Mouse (Mus musculus): Measurements from ENCODE around the gene Olfr49. TPM values are rescaled to one million over a fixed set of nuclear protein-coding genes. Genes with fewer than 3 reads are reported as not detected.
A peak's percentile ranks its signal among the peaks of the same experiment; 100 is the strongest.

Gene Olfr49
- polyA plus RNA-seq, 1 experiment, result not detected

- H3K36me3 ChIP-seq (ENCODE audit: control insufficient read depth, insufficient read depth, low read length), result no peaks in the 10 kb centered on the region
- TF ChIP-seq POLR2A (IDR thresholded peaks at IDR 0.05; ENCODE audit: control insufficient read depth, extremely low read depth, insufficient read depth, low read length, poor library complexity) (no peak), CTCF (IDR thresholded peaks at IDR 0.05; ENCODE audit: borderline replicate concordance, control insufficient read depth, extremely low read depth, insufficient read depth, low read length, poor library complexity) (no peak)
- peak overlapping the region; percentile 51 for H3K4me3 ChIP-seq (ENCODE audit: control insufficient read depth, insufficient read depth, low read length)
- WGBS, result under 1% methylated on average over 35 of the region's 35 CpGs
- H3K27ac ChIP-seq (ENCODE audit: control insufficient read depth, insufficient read depth, low read length), result no peak overlapping the region
- DNase-seq, result peak; percentile 80
- H3K4me1 ChIP-seq (replicated peaks; ENCODE audit: control insufficient read depth, insufficient read depth, low read length), result peaks cover 11% of the 10 kb centered on the region
- H3K27me3 ChIP-seq (ENCODE audit: control insufficient read depth, insufficient read depth, low read length), result no peaks in the 10 kb centered on the region
Observed at GRCm38 (mm10) chr14:54259003-54259721, 25.6 kb downstream of the Olfr49 start.

GRCm38 (mm10) chr14:54258131-54258670, 26.5 kb downstream of the Olfr49 start:
- WGBS, result 91% methylated on average over 7 of the region's 7 CpGs
- Histone ChIP-seq H3K4me3 (ENCODE audit: control insufficient read depth, insufficient read depth, low read length) (no peak overlapping the region), H3K36me3 (ENCODE audit: control insufficient read depth, insufficient read depth, low read length) (no peaks in the 10 kb centered on the region), H3K27ac (ENCODE audit: control insufficient read depth, insufficient read depth, low read length) (no peak overlapping the region), H3K27me3 (ENCODE audit: control insufficient read depth, insufficient read depth, low read length) (no peaks in the 10 kb centered on the region), H3K4me1 (replicated peaks; ENCODE audit: control insufficient read depth, insufficient read depth, low read length) (peaks cover 11% of the 10 kb centered on the region)
- DNase-seq, result no peak
- TF ChIP-seq CTCF (IDR thresholded peaks at IDR 0.05; ENCODE audit: borderline replicate concordance, control insufficient read depth, extremely low read depth, insufficient read depth, low read length, poor library complexity) (no peak), POLR2A (IDR thresholded peaks at IDR 0.05; ENCODE audit: control insufficient read depth, extremely low read depth, insufficient read depth, low read length, poor library complexity) (no peak)

DNA sequence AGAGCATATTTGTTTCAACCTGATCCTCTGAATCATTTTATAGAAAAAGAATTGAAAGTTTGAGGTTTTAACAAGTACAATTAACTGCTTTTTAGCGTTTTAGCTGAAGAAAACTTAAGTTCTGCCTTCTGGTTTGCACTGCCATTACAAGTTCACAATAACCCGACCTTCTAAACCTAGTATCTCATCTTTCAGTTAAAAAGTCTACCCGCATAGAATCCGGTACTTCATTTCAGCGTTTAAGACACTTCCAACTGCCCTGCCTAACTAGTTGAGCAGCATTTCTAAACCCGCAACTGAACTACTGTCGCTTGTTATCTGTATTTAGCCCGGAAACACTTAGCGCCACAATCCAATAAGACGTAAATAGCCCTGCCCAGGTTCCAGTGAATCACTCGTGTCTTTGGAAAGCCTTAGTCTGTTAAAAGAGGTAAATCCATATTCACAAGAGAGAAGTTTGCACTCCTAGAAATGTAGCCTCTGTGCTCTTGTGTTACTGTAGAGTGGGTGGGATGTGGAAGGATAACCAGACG, 30.0 kb downstream of the Olfr49 start:
- no peak overlapping the region for H3K4me3 ChIP-seq (ENCODE audit: control insufficient read depth, insufficient read depth, low read length)

DNA sequence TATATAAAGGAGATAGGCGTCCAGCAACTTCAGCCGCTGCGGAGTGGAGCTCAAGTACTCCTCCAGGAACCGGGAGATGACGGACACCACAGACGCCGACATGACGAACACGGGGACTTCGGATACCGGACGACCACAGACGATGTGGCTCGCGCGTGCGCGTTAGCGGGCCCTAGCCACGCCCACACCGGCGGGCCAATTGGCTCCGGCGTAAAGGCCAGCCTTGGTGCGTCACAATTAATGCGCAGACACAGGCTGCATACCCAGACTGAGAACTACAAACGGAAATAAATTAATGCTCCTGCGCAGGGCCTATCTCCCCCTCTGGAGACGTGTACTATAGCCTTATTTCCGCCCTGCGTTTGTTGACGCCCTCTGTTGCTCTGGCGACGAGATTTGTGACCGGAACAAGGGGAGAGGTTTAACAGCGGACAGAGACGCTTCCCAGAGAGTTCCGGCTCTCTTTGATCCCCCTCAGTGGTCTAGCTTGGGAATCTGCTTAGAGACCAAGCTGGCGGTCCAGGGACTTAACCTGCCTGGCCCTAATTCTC, 30.9 kb downstream of the Olfr49 start, which contains the start of the genes Dad1 and Abhd4:
Gene Dad1 (minus strand): TSS at position 364 of the 551 bp plus-strand sequence.
Gene Abhd4 (plus strand): TSS at position 448 of the 551 bp plus-strand sequence.
- peaks cover 10% of the 10 kb centered on the region for H3K4me1 ChIP-seq (replicated peaks; ENCODE audit: control insufficient read depth, insufficient read depth, low read length)
- WGBS, result under 1% methylated on average over 39 of the region's 39 CpGs
- TF ChIP-seq CTCF (IDR thresholded peaks at IDR 0.05; ENCODE audit: borderline replicate concordance, control insufficient read depth, extremely low read depth, insufficient read depth, low read length, poor library complexity) (0 out of 2 replicates have a peak, but pooled peaks have one; percentile 40), POLR2A (IDR thresholded peaks at IDR 0.05; ENCODE audit: control insufficient read depth, extremely low read depth, insufficient read depth, low read length, poor library complexity) (peak; percentile 73)

More for the DNA sequence above, 30.0 kb downstream of the Olfr49 start:
- WGBS, result 78% methylated on average over 12 of the region's 12 CpGs
- Histone ChIP-seq H3K36me3 (ENCODE audit: control insufficient read depth, insufficient read depth, low read length) (no peaks in the 10 kb centered on the region), H3K27me3 (ENCODE audit: control insufficient read depth, insufficient read depth, low read length) (no peaks in the 10 kb centered on the region), H3K27ac (ENCODE audit: control insufficient read depth, insufficient read depth, low read length) (no peak overlapping the region), H3K4me1 (replicated peaks; ENCODE audit: control insufficient read depth, insufficient read depth, low read length) (peaks cover 18% of the 10 kb centered on the region)
- no peak for TF ChIP-seq CTCF (IDR thresholded peaks at IDR 0.05; ENCODE audit: borderline replicate concordance, control insufficient read depth, extremely low read depth, insufficient read depth, low read length, poor library complexity)
- TF ChIP-seq POLR2A (IDR thresholded peaks at IDR 0.05; ENCODE audit: control insufficient read depth, extremely low read depth, insufficient read depth, low read length, poor library complexity), result no peak
- DNase-seq, result no peak

GRCm38 (mm10) chr14:54250122-54250521, 34.6 kb downstream of the Olfr49 start:
- TF ChIP-seq CTCF (IDR thresholded peaks at IDR 0.05; ENCODE audit: borderline replicate concordance, control insufficient read depth, extremely low read depth, insufficient read depth, low read length, poor library complexity), result no peak
- TF ChIP-seq POLR2A (IDR thresholded peaks at IDR 0.05; ENCODE audit: control insufficient read depth, extremely low read depth, insufficient read depth, low read length, poor library complexity), result no peak

More for the DNA sequence above, 30.9 kb downstream of the Olfr49 start, which contains the start of the genes Dad1 and Abhd4:
- peak; percentile 96 for DNase-seq
- Histone ChIP-seq H3K4me3 (ENCODE audit: control insufficient read depth, insufficient read depth, low read length) (peak within 1 kb of the TSS; percentile 95), H3K27me3 (ENCODE audit: control insufficient read depth, insufficient read depth, low read length) (no peaks in the 10 kb centered on the region), H3K27ac (ENCODE audit: control insufficient read depth, insufficient read depth, low read length) (peak within 1 kb of the TSS; percentile 66), H3K36me3 (ENCODE audit: control insufficient read depth, insufficient read depth, low read length) (no peaks in the 10 kb centered on the region)

GRCm38 (mm10) chr14:54249326-54249725, 35.4 kb downstream of the Olfr49 start:
- Histone ChIP-seq H3K27me3 (ENCODE audit: control insufficient read depth, insufficient read depth, low read length) (no peaks in the 10 kb centered on the region), H3K4me1 (replicated peaks; ENCODE audit: control insufficient read depth, insufficient read depth, low read length) (peaks cover 8% of the 10 kb centered on the region), H3K36me3 (ENCODE audit: control insufficient read depth, insufficient read depth, low read length) (peaks cover 5% of the 10 kb centered on the region; the same call in 1 of the 2 replicates), H3K4me3 (ENCODE audit: control insufficient read depth, insufficient read depth, low read length) (no peak overlapping the region), H3K27ac (ENCODE audit: control insufficient read depth, insufficient read depth, low read length) (no peak overlapping the region)
- 85% methylated on average over 9 of the region's 9 CpGs for WGBS
- TF ChIP-seq CTCF (IDR thresholded peaks at IDR 0.05; ENCODE audit: borderline replicate concordance, control insufficient read depth, extremely low read depth, insufficient read depth, low read length, poor library complexity) (no peak), POLR2A (IDR thresholded peaks at IDR 0.05; ENCODE audit: control insufficient read depth, extremely low read depth, insufficient read depth, low read length, poor library complexity) (no peak)
- DNase-seq, result no peak

More at GRCm38 (mm10) chr14:54250122-54250521, 34.6 kb downstream of the Olfr49 start:
- H3K36me3 ChIP-seq (ENCODE audit: control insufficient read depth, insufficient read depth, low read length), result peaks cover 5% of the 10 kb centered on the region; the same call in 1 of the 2 replicates
- H3K27me3 ChIP-seq (ENCODE audit: control insufficient read depth, insufficient read depth, low read length), result no peaks in the 10 kb centered on the region
- H3K4me3 ChIP-seq (ENCODE audit: control insufficient read depth, insufficient read depth, low read length), result no peak overlapping the region
- H3K4me1 ChIP-seq (replicated peaks; ENCODE audit: control insufficient read depth, insufficient read depth, low read length), result peaks cover 8% of the 10 kb centered on the region
- H3K27ac ChIP-seq (ENCODE audit: control insufficient read depth, insufficient read depth, low read length), result no peak overlapping the region
- no peak for DNase-seq
- 78% methylated on average over 4 of the region's 4 CpGs for WGBS

Data from thymus, adult 2 months (tissue).